Mouse (Mus musculus): ENCODE results near the gene Hist3h2ba. TPM values are rescaled to one million over a fixed set of nuclear protein-coding genes. Genes with fewer than 3 reads are reported as not detected.

Hist3h2ba gene
- total and polyA plus RNA-seq, 3 experiments = not detected

DNA sequence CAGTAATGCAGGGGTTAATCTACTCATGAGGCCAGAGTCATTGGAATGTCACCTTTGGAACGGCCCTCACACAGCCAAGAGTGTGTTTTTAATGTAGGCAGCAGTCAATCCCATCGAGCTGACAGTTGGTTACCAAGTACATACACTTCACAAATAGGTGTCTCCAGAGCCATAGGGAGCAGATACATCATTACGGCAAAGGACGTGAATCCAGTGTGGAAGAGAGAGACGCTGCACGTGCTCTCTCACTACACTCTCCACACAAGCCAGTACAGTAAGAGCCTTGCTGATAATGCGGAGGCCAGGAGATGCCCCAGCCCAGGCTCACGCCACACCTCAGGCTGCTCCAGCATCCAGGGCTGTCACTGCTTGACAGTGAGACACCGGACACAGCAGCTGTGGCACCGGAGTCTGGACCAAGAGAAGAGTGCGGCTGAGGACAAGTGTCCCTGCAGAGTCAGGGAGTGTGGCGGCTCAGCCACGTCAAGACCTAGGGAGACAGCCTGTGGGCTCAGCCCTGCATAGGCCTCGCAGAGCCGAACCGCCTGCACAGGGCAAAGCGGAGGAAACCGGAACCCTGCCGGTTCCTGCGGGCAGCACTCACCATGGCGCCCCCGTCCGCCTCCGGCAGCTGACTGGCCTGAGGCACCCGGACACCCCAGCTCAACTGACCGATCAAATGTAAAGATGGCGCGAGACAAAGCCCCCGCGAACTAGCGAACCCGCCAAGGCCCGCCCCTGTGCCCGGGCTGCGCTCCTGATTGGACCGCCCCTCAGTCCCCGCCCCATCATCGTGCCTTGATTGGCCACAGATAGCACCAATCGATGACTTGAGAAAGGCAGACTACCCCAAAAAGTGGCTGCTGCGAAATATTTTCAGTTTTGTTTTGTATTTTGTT lies 45.0 kb upstream of the Hist3h2ba start, which contains the start of gene Zfp39 (continued):
- peak; percentile 85 for TF ChIP-seq ZMIZ1 (IDR thresholded peaks at IDR 0.05; ENCODE audit: low read depth, low read length)

DNA sequence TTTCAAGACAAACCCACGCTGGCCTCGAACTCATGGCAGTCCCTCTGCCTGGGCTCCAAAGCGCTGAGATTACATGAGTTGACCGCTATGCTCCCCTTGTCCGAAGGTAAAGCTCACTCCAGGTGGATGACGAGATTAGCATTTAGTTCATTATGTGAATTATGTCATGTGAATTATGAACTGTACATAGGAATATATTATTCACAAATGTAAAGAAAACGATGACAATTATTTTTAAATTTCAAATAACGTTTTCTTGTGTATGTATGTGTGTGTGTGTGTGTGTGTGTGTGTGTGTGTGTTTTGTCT lies 44.4 kb upstream of the Hist3h2ba start:
- Histone ChIP-seq H3K79me2 (replicated peaks; ENCODE audit: control insufficient read depth, extremely low read depth, insufficient read depth, poor library complexity, severe bottlenecking) (peaks cover 4% of the 10 kb centered on the region; the same call in 1 of the 2 replicates), H3K9me3 (replicated peaks; ENCODE audit: low read length) (no peaks in the 10 kb centered on the region), H3K36me3 (replicated peaks in 1 of 2; ENCODE audit: control insufficient read depth in 1 of 2, insufficient read depth in 1 of 2, low read length in 1 of 2) (peaks cover 16 to 26% of the 10 kb centered on the region in 2 experiments), H3K4me2 (ENCODE audit: insufficient read depth, low read depth, poor library complexity, severe bottlenecking) (peak overlapping the region; percentile 32; the same call in 1 of the 2 replicates), H3K9ac (ENCODE audit: insufficient read depth, low read depth) (peak overlapping the region; percentile 55; the same call in 1 of the 2 replicates), H3K27me3 (replicated peaks) (peaks cover 9% of the 10 kb centered on the region), H3K4me1 (ENCODE audit: control insufficient read depth in 1 of 2, insufficient read depth in 2 of 2) (peaks cover 9 to 32% of the 10 kb centered on the region in 2 experiments), H3K27ac (ENCODE audit: insufficient read depth, low read depth) (no peak overlapping the region), H3K4me3 (replicated peaks in 1 of 3; ENCODE audit: low read depth in 2 of 3, low read length in 2 of 3, poor library complexity in 1 of 3) (peak overlapping the region; percentile 62 to 82 (median 69))
- no peak for DNase-seq (ENCODE audit: extremely low read depth)
- in situ Hi-C loops (cut with MboI; ENCODE audit: low pct_ligation_motif_present, low pct_unique_long_range_greater_than_20kb, low sequenced_read_pairs) = no loop called here
- dilution Hi-C loops (cut with MboI; ENCODE audit: extremely low pct_ligation_motif_present, extremely low pct_unique_long_range_greater_than_20kb, low sequenced_read_pairs) = no loop called here
- no peak for TF ChIP-seq SMC3 (IDR thresholded peaks at IDR 0.05; ENCODE audit: low read depth, low read length)
- no peak for TF ChIP-seq MEF2A (IDR thresholded peaks at IDR 0.05; ENCODE audit: borderline replicate concordance, low read depth, low read length)
- peak; percentile 28; the same call in 1 of the 2 replicates for TF ChIP-seq CHD1 (IDR thresholded peaks at IDR 0.05; ENCODE audit: low read depth, low read length)
- TF ChIP-seq MAX (IDR thresholded peaks at IDR 0.05; ENCODE audit: low read length) = no peak
- TF ChIP-seq SIN3A (IDR thresholded peaks at IDR 0.05; ENCODE audit: low read length) = peak; percentile 81; the same call in 1 of the 2 replicates
- TF ChIP-seq ZNF384 (IDR thresholded peaks at IDR 0.05; ENCODE audit: low read depth, low read length) = no peak
- TF ChIP-seq MYC (IDR thresholded peaks at IDR 0.05; ENCODE audit: low read depth, low read length) = no peak
- peak; percentile 81; the same call in 1 of the 2 replicates for TF ChIP-seq MXI1 (IDR thresholded peaks at IDR 0.05; ENCODE audit: low read depth, low read length)

DNA sequence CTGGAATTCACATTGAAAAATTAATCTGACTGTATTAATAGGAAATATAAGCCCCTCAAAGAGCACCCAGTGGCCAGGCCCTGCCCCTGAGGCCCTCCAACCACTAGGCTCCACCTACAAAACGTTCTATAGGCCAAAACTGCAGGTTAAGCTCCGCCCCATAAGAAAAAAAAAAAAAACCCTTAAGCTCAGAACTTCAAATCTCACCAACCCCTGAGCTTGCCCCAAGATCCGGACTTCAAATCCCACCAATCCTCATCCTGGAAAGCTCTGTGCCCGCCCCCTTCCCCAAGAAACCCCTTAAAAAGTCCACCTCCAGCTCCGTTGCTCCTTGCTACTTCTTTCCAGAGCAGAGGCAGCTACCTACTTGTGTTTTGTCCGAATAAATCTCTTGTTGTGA lies 43.9 kb upstream of the Hist3h2ba start:
- no peak overlapping the region for H3K27ac ChIP-seq (ENCODE audit: insufficient read depth, low read depth)
- DNase-seq (ENCODE audit: extremely low read depth) = peak; percentile 81
- no peak for TF ChIP-seq KAT2A (IDR thresholded peaks at IDR 0.05; ENCODE audit: insufficient replicate concordance, low read length)
- peak; percentile 95 for TF ChIP-seq ZNF384 (IDR thresholded peaks at IDR 0.05; ENCODE audit: low read depth, low read length)
- no peak for TF ChIP-seq USF1 (IDR thresholded peaks at IDR 0.05; ENCODE audit: low read depth, low read length)
- TF ChIP-seq TBP (conservative IDR thresholded peaks at IDR 0.05; ENCODE audit: low read depth, low read length) = 0 out of 2 replicates have a peak, but pooled peaks have one; percentile 34
- no peak for TF ChIP-seq SIN3A (IDR thresholded peaks at IDR 0.05; ENCODE audit: low read length)
- no peak for TF ChIP-seq MEF2A (IDR thresholded peaks at IDR 0.05; ENCODE audit: borderline replicate concordance, low read depth, low read length)
- no peak for TF ChIP-seq NRF1 (IDR thresholded peaks at IDR 0.05; ENCODE audit: low read depth, low read length)
- no peak for TF ChIP-seq RAD21 (IDR thresholded peaks at IDR 0.05; ENCODE audit: low read depth, low read length)
- peaks cover 12% of the 10 kb centered on the region for H3K27me3 ChIP-seq (replicated peaks)
- dilution Hi-C loops (cut with MboI; ENCODE audit: extremely low pct_ligation_motif_present, extremely low pct_unique_long_range_greater_than_20kb, low sequenced_read_pairs) = no loop called here
- H3K9me3 ChIP-seq (replicated peaks; ENCODE audit: low read length) = no peaks in the 10 kb centered on the region
- 0 out of 2 replicates have a peak overlapping the region, but pooled peaks have one; percentile 32 for H3K4me2 ChIP-seq (ENCODE audit: insufficient read depth, low read depth, poor library complexity, severe bottlenecking)
- in situ Hi-C loops (cut with MboI; ENCODE audit: low pct_ligation_motif_present, low pct_unique_long_range_greater_than_20kb, low sequenced_read_pairs) = no loop called here
- peaks cover 4% of the 10 kb centered on the region; the same call in 1 of the 2 replicates for H3K79me2 ChIP-seq (replicated peaks; ENCODE audit: control insufficient read depth, extremely low read depth, insufficient read depth, poor library complexity, severe bottlenecking)
- H3K4me3 ChIP-seq (replicated peaks in 1 of 3; ENCODE audit: low read depth in 2 of 3, low read length in 2 of 3, poor library complexity in 1 of 3) = peak overlapping the region in 1 of 3 experiments; percentile 82
- H3K4me1 ChIP-seq (ENCODE audit: control insufficient read depth in 1 of 2, insufficient read depth in 2 of 2) = peaks cover 9 to 32% of the 10 kb centered on the region in 2 experiments
- H3K36me3 ChIP-seq (replicated peaks in 1 of 2; ENCODE audit: control insufficient read depth in 1 of 2, insufficient read depth in 1 of 2, low read length in 1 of 2) = peaks cover 16 to 24% of the 10 kb centered on the region in 2 experiments
- no peak overlapping the region for H3K9ac ChIP-seq (ENCODE audit: insufficient read depth, low read depth)

Measured in CH12.LX (cell line).